Mouse (Mus musculus): ENCODE results near the gene Dhx30. TPM values are rescaled to one million over a fixed set of nuclear protein-coding genes. Genes with fewer than 3 reads are reported as not detected.

Dhx30 gene
- polyA plus RNA-seq, 1 experiment from 2014 or later: 164 TPM

DNA sequence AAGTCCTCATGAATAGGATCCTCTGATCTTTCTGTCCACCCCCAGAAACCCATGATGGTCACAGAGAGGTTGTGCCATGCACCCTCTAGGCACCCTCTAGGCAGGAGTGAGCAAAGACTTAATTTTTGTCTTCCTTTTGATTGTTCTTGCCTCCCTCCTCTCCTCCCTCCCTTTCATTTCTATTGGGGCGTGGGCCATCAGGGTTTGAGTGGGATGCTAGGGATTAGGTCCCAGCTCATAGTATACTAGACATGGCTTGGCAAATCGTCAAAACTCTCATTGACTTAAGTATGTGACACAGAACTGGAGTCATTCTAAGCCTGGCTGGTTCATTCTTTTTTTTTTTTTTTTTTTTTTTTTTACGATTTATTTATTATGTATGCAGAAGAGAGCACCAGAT is 62.8 kb downstream of the Dhx30 start:
- peak overlapping the region; percentile 52 for H3K4me2 ChIP-seq
- H3K4me1 ChIP-seq (ENCODE audit: control insufficient read depth, insufficient read depth, low read length): peaks cover 38% of the 10 kb centered on the region
- WGBS: 42% methylated on average over 3 of the region's 3 CpGs
- H3K27ac ChIP-seq (ENCODE audit: low read depth, low read length): peak overlapping the region; percentile 83
- ATAC-seq (ENCODE audit: low FRiP score) (no peak), DNase-seq (ENCODE audit: low spot score, missing footprints) (no peak)
- H3K4me3 ChIP-seq (ENCODE audit: low read depth, low read length): peak overlapping the region; percentile 17
- no peaks in the 10 kb centered on the region for H3K36me3 ChIP-seq (ENCODE audit: control insufficient read depth, insufficient read depth, low read length)
- no peaks in the 10 kb centered on the region for H3K9me3 ChIP-seq (ENCODE audit: control insufficient read depth, low read length)
- H3K9ac ChIP-seq (ENCODE audit: low read length): peak overlapping the region; percentile 31; the same call in 1 of the 2 replicates
- no peaks in the 10 kb centered on the region for H3K27me3 ChIP-seq (ENCODE audit: control insufficient read depth, insufficient read depth, low read length)

DNA sequence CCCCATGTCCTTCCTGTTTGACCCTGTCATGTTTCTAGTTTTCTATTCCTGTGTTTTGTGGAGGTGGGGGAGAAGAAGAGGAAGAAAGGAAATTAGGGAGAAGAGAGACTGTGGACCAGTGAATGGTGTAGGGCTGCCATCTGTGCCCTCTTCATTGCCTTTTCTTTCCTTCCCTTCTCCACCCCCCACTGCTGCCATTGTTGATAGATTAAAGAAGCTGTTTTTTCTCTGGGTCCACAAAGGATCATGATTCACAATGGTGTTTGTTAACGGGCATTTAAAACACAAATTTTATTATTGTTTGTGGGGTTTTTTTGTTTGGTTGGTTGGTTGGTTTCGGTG is 63.6 kb downstream of the Dhx30 start:
- no peaks in the 10 kb centered on the region for H3K36me3 ChIP-seq (ENCODE audit: control insufficient read depth, insufficient read depth, low read length)
- peak overlapping the region; percentile 17 for H3K4me3 ChIP-seq (ENCODE audit: low read depth, low read length)
- no peaks in the 10 kb centered on the region for H3K27me3 ChIP-seq (ENCODE audit: control insufficient read depth, insufficient read depth, low read length)
- peak overlapping the region; percentile 52; the same call in 1 of the 2 replicates for H3K4me2 ChIP-seq
- peak overlapping the region; percentile 83 for H3K27ac ChIP-seq (ENCODE audit: low read depth, low read length)
- WGBS: 17% methylated on average over 2 of the region's 2 CpGs
- H3K4me1 ChIP-seq (ENCODE audit: control insufficient read depth, insufficient read depth, low read length): peaks cover 38% of the 10 kb centered on the region
- DNase-seq (ENCODE audit: low spot score, missing footprints) (peak; percentile 89), ATAC-seq (ENCODE audit: low FRiP score) (peak; percentile 83)
- H3K9ac ChIP-seq (ENCODE audit: low read length): peak overlapping the region; percentile 31; the same call in 1 of the 2 replicates
- H3K9me3 ChIP-seq (ENCODE audit: control insufficient read depth, low read length): no peaks in the 10 kb centered on the region

DNA sequence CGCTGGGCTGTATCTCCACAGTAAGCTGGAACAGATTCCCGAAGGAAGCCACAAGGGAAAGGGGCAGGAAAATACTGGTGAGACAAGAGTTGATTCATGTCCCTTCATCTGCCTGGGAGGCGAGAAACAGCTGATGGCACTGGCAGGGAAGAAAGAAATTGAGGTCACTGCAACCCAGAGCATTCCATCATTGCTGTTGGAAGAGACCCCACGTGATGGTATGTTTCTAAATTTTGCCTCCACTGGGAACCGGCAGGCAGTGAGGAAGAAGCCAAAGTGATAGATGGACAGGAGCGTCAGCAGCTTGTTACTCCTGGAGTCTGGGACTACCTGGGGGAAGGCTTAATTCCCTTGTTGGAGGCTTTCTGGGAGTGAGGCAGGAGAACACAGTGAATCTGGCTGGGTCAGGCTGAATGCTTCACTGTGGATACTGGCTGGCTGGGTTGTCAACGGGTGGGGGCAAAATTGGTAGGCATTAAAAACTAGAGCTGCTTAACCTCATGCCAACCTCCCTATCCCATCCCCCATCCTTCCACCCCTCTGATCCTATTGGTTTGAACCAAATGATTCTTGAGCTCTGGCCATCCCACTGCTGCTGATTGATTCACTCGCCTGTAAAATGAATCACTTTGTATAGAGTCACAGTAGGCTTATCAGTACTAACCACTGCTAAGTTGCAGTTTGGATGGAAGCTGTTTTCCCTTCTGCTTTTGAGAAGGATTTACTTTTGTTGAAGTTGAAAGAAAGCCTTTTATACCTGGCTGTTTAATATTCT is 64.1 kb downstream of the Dhx30 start:
- Histone ChIP-seq H3K4me1 (ENCODE audit: control insufficient read depth, insufficient read depth, low read length) (peaks cover 38% of the 10 kb centered on the region), H3K4me2 (peak overlapping the region; percentile 52), H3K9me3 (ENCODE audit: control insufficient read depth, low read length) (no peaks in the 10 kb centered on the region), H3K27me3 (ENCODE audit: control insufficient read depth, insufficient read depth, low read length) (no peaks in the 10 kb centered on the region), H3K36me3 (ENCODE audit: control insufficient read depth, insufficient read depth, low read length) (no peaks in the 10 kb centered on the region), H3K9ac (ENCODE audit: low read length) (peak overlapping the region; percentile 69), H3K4me3 (ENCODE audit: low read depth, low read length) (peak overlapping the region; percentile 34), H3K27ac (ENCODE audit: low read depth, low read length) (peak overlapping the region; percentile 83)
- DNase-seq (ENCODE audit: low spot score, missing footprints) (peak; percentile 96), ATAC-seq (ENCODE audit: low FRiP score) (peak; percentile 90)
- 28% methylated on average over 8 of the region's 8 CpGs for WGBS

DNA sequence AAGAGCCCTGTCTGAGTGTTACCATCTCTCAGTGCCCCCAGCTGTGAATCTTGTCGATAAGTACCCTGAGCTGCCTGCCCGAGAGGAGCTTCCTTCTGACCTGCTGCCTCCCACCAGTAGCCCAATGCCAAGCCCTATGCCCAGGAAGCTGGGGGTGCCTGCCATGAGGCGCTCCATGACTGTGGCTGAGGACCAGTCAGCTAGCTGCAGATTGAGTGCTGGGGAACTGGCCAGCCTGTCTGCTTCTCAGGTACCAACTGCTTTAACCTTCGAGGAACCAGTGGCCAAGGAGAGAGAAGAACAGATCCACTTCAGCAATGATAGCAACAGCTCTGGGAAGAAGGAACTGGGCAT is 64.7 kb downstream of the Dhx30 start:
- H3K9ac ChIP-seq (ENCODE audit: low read length): peak overlapping the region; percentile 69
- H3K4me2 ChIP-seq: peak overlapping the region; percentile 52
- DNase-seq (ENCODE audit: low spot score, missing footprints): peak; percentile 91
- ATAC-seq (ENCODE audit: low FRiP score): no peak
- peak overlapping the region; percentile 34 for H3K4me3 ChIP-seq (ENCODE audit: low read depth, low read length)
- no peaks in the 10 kb centered on the region for H3K27me3 ChIP-seq (ENCODE audit: control insufficient read depth, insufficient read depth, low read length)
- H3K9me3 ChIP-seq (ENCODE audit: control insufficient read depth, low read length): no peaks in the 10 kb centered on the region
- H3K36me3 ChIP-seq (ENCODE audit: control insufficient read depth, insufficient read depth, low read length): no peaks in the 10 kb centered on the region
- WGBS: 52% methylated on average over 4 of the region's 4 CpGs
- H3K27ac ChIP-seq (ENCODE audit: low read depth, low read length): peak overlapping the region; percentile 83
- peaks cover 38% of the 10 kb centered on the region for H3K4me1 ChIP-seq (ENCODE audit: control insufficient read depth, insufficient read depth, low read length)

DNA sequence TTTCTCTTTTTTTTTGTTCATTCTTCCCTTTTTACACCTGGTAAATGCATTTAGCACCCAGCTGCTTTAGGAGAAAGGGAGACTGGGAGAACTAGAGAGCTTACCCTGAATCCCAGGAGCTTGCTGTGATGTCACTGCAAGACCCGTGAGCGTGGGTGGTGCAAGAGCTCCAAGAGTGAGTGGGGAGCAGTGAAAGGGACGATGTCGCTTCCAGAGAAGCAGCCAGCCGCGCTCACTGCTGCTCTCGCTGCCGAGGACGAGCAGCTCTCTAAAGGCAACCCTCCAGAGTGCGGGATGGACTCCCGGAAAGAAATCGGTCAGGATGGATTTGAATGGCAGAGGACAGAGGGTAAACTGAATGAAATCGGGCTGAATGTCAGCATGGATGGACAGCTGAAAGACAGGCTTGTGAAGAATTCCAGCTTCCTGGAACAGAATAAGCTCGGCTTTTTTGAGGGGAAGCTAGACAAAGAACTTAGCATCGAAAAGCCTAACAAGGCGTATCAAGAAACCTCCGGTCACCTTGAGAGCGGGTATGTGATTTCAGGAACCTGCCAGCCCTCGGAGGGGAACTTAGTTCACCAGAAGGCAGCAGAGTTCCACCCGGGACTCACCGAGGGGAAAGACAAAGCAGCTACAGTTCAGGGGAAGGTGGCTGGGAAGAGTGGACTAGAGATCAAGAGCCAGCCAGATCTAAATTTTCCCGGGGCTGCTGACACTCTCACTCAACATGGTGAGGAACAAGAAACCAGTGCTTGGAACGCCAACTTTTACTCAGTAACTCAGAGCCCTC is 65.6 kb downstream of the Dhx30 start:
- ATAC-seq (ENCODE audit: low FRiP score) (no peak), DNase-seq (ENCODE audit: low spot score, missing footprints) (peak; percentile 93)
- H3K4me2 ChIP-seq: peak overlapping the region; percentile 52
- H3K4me3 ChIP-seq (ENCODE audit: low read depth, low read length): peak overlapping the region; percentile 34
- H3K9ac ChIP-seq (ENCODE audit: low read length): peak overlapping the region; percentile 69
- H3K36me3 ChIP-seq (ENCODE audit: control insufficient read depth, insufficient read depth, low read length): no peaks in the 10 kb centered on the region
- peaks cover 38% of the 10 kb centered on the region for H3K4me1 ChIP-seq (ENCODE audit: control insufficient read depth, insufficient read depth, low read length)
- WGBS: 16% methylated on average over 23 of the region's 23 CpGs
- no peaks in the 10 kb centered on the region for H3K27me3 ChIP-seq (ENCODE audit: control insufficient read depth, insufficient read depth, low read length)
- H3K9me3 ChIP-seq (ENCODE audit: control insufficient read depth, low read length): no peaks in the 10 kb centered on the region
- peak overlapping the region; percentile 83 for H3K27ac ChIP-seq (ENCODE audit: low read depth, low read length)

DNA sequence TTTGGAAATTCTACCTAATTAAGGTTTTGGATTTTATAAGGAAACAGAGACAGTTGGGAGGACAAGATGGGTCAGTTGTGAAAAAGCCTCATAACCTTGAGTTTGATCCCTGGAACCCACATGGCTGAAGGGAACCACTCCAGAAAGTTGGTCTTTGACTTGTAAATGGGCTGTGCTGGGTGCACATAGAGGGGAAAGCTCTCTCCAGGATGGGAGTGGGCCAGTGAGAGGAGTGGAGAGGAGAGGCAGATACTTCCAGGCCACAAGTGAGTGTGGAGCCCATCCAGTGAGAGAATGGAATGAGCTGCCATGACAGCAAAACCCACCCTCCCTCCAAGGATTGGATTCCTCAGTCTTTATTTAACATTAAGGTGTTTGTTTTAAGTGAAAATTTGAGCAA is 66.4 kb downstream of the Dhx30 start:
- peak; percentile 73 for DNase-seq (ENCODE audit: low spot score, missing footprints)
- no peak overlapping the region for H3K4me3 ChIP-seq (ENCODE audit: low read depth, low read length)
- no peak for ATAC-seq (ENCODE audit: low FRiP score)
- H3K27me3 ChIP-seq (ENCODE audit: control insufficient read depth, insufficient read depth, low read length): no peaks in the 10 kb centered on the region
- no peak overlapping the region for H3K27ac ChIP-seq (ENCODE audit: low read depth, low read length)
- H3K4me2 ChIP-seq: no peak overlapping the region
- H3K9ac ChIP-seq (ENCODE audit: low read length): no peak overlapping the region
- peaks cover 38% of the 10 kb centered on the region for H3K4me1 ChIP-seq (ENCODE audit: control insufficient read depth, insufficient read depth, low read length)
- H3K36me3 ChIP-seq (ENCODE audit: control insufficient read depth, insufficient read depth, low read length): no peaks in the 10 kb centered on the region
- no peaks in the 10 kb centered on the region for H3K9me3 ChIP-seq (ENCODE audit: control insufficient read depth, low read length)

DNA sequence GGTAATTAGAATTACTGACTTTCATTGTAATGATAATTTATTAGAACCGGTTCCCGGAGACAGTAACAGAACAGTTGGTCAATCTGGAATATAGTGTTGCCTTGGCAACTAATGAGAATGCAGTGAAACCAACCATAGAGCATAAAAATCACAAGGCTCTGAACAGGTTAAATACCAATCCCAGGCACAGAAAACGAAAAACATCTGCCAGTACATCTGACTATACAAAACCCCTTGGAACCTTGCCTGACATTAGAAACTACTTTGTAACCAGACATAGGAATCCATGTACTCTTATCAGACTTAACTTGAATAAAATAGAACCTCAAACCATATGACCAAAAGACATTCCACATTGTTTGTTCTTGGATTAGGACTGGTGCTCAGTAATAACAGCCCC is 69.8 kb downstream of the Dhx30 start:
- DNase-seq (ENCODE audit: low spot score, missing footprints) (peak; percentile 72), ATAC-seq (ENCODE audit: low FRiP score) (no peak; the same call in 1 of the 2 replicates)
- Histone ChIP-seq H3K4me2 (no peak overlapping the region), H3K4me3 (ENCODE audit: low read depth, low read length) (no peak overlapping the region), H3K9me3 (ENCODE audit: control insufficient read depth, low read length) (no peaks in the 10 kb centered on the region), H3K27me3 (ENCODE audit: control insufficient read depth, insufficient read depth, low read length) (no peaks in the 10 kb centered on the region), H3K36me3 (ENCODE audit: control insufficient read depth, insufficient read depth, low read length) (no peaks in the 10 kb centered on the region), H3K27ac (ENCODE audit: low read depth, low read length) (no peak overlapping the region), H3K4me1 (ENCODE audit: control insufficient read depth, insufficient read depth, low read length) (peaks cover 19% of the 10 kb centered on the region), H3K9ac (ENCODE audit: low read length) (no peak overlapping the region)
- WGBS: 31% methylated on average over 3 of the region's 3 CpGs

DNA sequence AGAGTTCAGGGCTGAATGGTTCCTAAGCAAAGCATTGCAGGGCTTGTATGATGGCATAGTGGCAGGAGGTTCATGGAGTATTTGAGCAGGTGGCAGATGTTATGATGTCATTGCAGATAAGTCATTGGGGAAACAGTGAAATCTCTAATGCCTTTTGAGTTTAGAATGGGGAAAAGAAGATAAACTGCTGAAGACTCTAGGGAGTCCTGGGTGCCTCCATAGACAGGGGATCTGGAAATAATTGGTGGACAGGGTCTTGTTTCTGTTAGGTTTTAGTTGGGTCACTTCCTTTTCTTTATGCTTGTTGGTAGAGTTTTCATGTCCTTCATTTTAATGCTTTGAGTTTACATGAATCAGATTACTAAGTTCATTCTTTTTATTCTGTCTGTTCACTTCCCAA is 70.4 kb downstream of the Dhx30 start:
- H3K9ac ChIP-seq (ENCODE audit: low read length): no peak overlapping the region
- H3K27me3 ChIP-seq (ENCODE audit: control insufficient read depth, insufficient read depth, low read length): no peaks in the 10 kb centered on the region
- H3K9me3 ChIP-seq (ENCODE audit: control insufficient read depth, low read length): no peaks in the 10 kb centered on the region
- peaks cover 13% of the 10 kb centered on the region for H3K4me1 ChIP-seq (ENCODE audit: control insufficient read depth, insufficient read depth, low read length)
- no peak overlapping the region for H3K4me2 ChIP-seq
- DNase-seq (ENCODE audit: low spot score, missing footprints) (peak; percentile 81), ATAC-seq (ENCODE audit: low FRiP score) (no peak)
- H3K36me3 ChIP-seq (ENCODE audit: control insufficient read depth, insufficient read depth, low read length): no peaks in the 10 kb centered on the region
- H3K27ac ChIP-seq (ENCODE audit: low read depth, low read length): no peak overlapping the region
- no peak overlapping the region for H3K4me3 ChIP-seq (ENCODE audit: low read depth, low read length)

DNA sequence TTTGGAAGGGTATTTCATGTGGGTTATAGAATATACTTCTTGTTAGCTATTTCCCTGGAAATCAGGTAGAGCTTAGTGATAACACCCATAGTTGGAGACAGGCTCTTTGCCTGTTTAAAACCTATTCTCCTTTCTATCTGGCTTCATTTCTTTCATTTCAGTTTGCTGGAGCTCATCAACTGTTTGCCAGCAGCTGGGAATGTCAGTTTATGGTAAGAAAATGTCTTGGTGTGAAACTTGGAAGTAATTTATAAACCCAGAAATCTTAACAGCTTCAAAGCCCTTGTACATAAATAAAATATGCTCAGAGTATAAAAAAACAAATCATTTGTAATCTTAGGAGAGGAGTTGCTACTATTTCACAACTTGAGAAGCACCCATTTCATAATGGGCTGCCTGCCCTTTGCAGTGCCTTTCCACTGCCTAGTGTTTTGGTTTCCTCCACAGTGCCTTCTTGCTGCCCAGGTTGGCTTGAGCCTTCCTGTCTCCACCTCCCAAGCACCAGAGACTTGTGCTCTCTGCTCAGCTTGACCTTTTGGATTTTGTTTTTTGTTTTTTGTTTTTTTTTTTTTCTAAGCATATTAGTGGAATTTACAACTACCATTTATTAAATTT is 71.8 kb downstream of the Dhx30 start:
- Histone ChIP-seq H3K9me3 (ENCODE audit: control insufficient read depth, low read length) (no peaks in the 10 kb centered on the region), H3K36me3 (ENCODE audit: control insufficient read depth, insufficient read depth, low read length) (no peaks in the 10 kb centered on the region), H3K27ac (ENCODE audit: low read depth, low read length) (no peak overlapping the region), H3K4me3 (ENCODE audit: low read depth, low read length) (no peak overlapping the region), H3K9ac (ENCODE audit: low read length) (no peak overlapping the region), H3K27me3 (ENCODE audit: control insufficient read depth, insufficient read depth, low read length) (no peaks in the 10 kb centered on the region), H3K4me2 (no peak overlapping the region), H3K4me1 (ENCODE audit: control insufficient read depth, insufficient read depth, low read length) (peaks cover 3% of the 10 kb centered on the region; the same call in 1 of the 2 replicates)
- ATAC-seq (ENCODE audit: low FRiP score) (no peak), DNase-seq (ENCODE audit: low spot score, missing footprints) (no peak)

Measured in midbrain, embryonic 11.5 days (tissue).